Mouse (Mus musculus): ENCODE results near the gene Ap2m1. TPM values are rescaled to one million over a fixed set of nuclear protein-coding genes. Genes with fewer than 3 reads are reported as not detected.

Gene Ap2m1
- total RNA-seq, 2 experiments from 2014 or later, result 279 to 383 TPM

- no peak for DNase-seq
Measured at GRCm38 (mm10) chr16:20529375-20529774, 5.9 kb upstream of the Ap2m1 start.

GRCm38 (mm10) chr16:20530941-20531340 lies 4.3 kb upstream of the Ap2m1 start:
- DNase-seq, result no peak

GRCm38 (mm10) chr16:20534617-20535295 lies 522 bp upstream of the Ap2m1 start:
- no peak for DNase-seq

GRCm38 (mm10) chr16:20536081-20536665 lies 895 bp downstream of the Ap2m1 start:
- no peak for DNase-seq

- peak; percentile 70 to 71 for DNase-seq
Measured at GRCm38 (mm10) chr16:20537071-20537471, 1.8 kb downstream of the Ap2m1 start.

- DNase-seq, result peak in 1 of 2 experiments; percentile 16
Measured at GRCm38 (mm10) chr16:20537601-20538320, 2.5 kb downstream of the Ap2m1 start.

- no peak for DNase-seq
Measured at GRCm38 (mm10) chr16:20539649-20540048, 4.4 kb downstream of the Ap2m1 start.

GRCm38 (mm10) chr16:20540438-20540837 lies 5.2 kb downstream of the Ap2m1 start:
- peak; percentile 47 to 48 for DNase-seq

- no peak for DNase-seq
Measured at GRCm38 (mm10) chr16:20545696-20546095, 10.4 kb downstream of the Ap2m1 start.

- DNase-seq, result no peak
Measured at GRCm38 (mm10) chr16:20547423-20547822, 12.1 kb downstream of the Ap2m1 start.

GRCm38 (mm10) chr16:20548096-20548948 lies 13.0 kb downstream of the Ap2m1 start, which contains the start of gene Abcf3:
TSS of gene Abcf3 (plus strand) at chr16:20548577.
- peak; percentile 98 to 99 for DNase-seq

- no peak for DNase-seq
Measured at GRCm38 (mm10) chr16:20549161-20549560, 13.9 kb downstream of the Ap2m1 start.

GRCm38 (mm10) chr16:20551691-20552090 lies 16.4 kb downstream of the Ap2m1 start:
- no peak for DNase-seq

GRCm38 (mm10) chr16:20552594-20552993 lies 17.3 kb downstream of the Ap2m1 start:
- DNase-seq, result no peak

- no peak for DNase-seq
Measured at GRCm38 (mm10) chr16:20555000-20555399, 19.7 kb downstream of the Ap2m1 start.

GRCm38 (mm10) chr16:20557381-20557780 lies 22.1 kb downstream of the Ap2m1 start:
- no peak for DNase-seq

GRCm38 (mm10) chr16:20565075-20565474 lies 29.8 kb downstream of the Ap2m1 start:
- no peak for DNase-seq

- no peak for DNase-seq
Measured at GRCm38 (mm10) chr16:20589366-20589938, 54.2 kb downstream of the Ap2m1 start, which contains the start of gene Vwa5b2. TSS of gene Vwa5b2 (plus strand) at chr16:20589471.

- peak; percentile 40 to 56 for DNase-seq
Measured at GRCm38 (mm10) chr16:20589939-20590679, 54.8 kb downstream of the Ap2m1 start.

GRCm38 (mm10) chr16:20590680-20591038 lies 55.4 kb downstream of the Ap2m1 start:
- DNase-seq, result no peak
